In the genomic region with DNA sequence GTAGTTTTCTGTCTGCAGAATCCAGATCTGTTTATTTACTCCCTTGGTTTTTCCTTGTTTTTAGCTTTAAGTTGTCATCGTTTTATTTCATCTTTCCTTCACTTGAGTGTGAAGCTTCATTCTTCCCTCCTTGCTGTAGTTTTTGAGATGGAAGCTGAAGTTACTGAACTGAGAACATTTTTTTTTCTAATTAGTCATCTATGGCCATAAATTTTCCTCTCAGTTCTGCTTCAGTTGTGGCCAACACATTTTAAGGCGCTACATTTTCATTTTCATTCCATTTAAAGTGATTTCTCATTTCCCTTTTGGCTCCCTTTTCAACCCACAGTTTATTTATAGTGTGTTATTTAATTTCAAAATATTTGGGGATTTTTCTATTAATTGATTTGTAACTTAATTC, we compare ENCODE assay signal across 16 mouse cellular contexts.
"Had no signal": no experiment of that assay in that cellular context is flagged by ENCODE, and none has a peak within 500 bp of the region (broad histone marks: within the 10 kb centered on the region; RNA-seq: fewer than 3 reads in every experiment).

No protein-coding gene starts in this region.

- H3K9ac ChIP-seq: neural tube, embryonic 13.5 days; neural tube, embryonic 15.5 days; stomach, embryonic 15.5 days had no signal

- H3K9me3 ChIP-seq: neural tube, embryonic 15.5 days; stomach, embryonic 15.5 days had no signal

- H3K4me2 ChIP-seq: neural tube, embryonic 13.5 days; neural tube, embryonic 15.5 days; stomach, embryonic 15.5 days had no signal

- H3K4me3 ChIP-seq: neural tube, embryonic 13.5 days; neural tube, embryonic 15.5 days; stomach, embryonic 15.5 days had no signal

- H3K27ac ChIP-seq: neural tube, embryonic 13.5 days; neural tube, embryonic 15.5 days; stomach, embryonic 15.5 days; stomach, postnatal 0 days had no signal

- DNase-seq: retina, postnatal 1 day; right cerebral cortex, adult 18-20 months; right cerebral cortex, postnatal 14 days; right cerebral cortex, postnatal 25 days; right cerebral cortex, postnatal 4 days; spleen, adult 18-20 months; thymus, adult 18-20 months; thymus, adult 2 months; thymus, postnatal 14 days; thymus, postnatal 25 days; thymus, postnatal 36 days; thymus, postnatal 4 days had no signal

- H3K27me3 ChIP-seq: neural tube, embryonic 13.5 days; neural tube, embryonic 15.5 days; stomach, embryonic 15.5 days had no signal

- H3K4me1 ChIP-seq: neural tube, embryonic 15.5 days; stomach, embryonic 15.5 days had no signal

- H3K36me3 ChIP-seq: neural tube, embryonic 13.5 days; neural tube, embryonic 15.5 days; stomach, embryonic 15.5 days had no signal
